Mouse (Mus musculus) CH12.LX (cell line): ENCODE data around the gene Zfp618. TPM values are rescaled to one million over a fixed set of nuclear protein-coding genes. Genes with fewer than 3 reads are reported as not detected.
A peak's percentile ranks its signal among the peaks of the same experiment; 100 is the strongest.

ENCODE experiments used
- DNase-seq: peaks from one replicate; pipeline ENCODE4 v3.0.0-alpha.2; 2013; ENCODE audit errors: extremely low read depth
- H3K27ac ChIP-seq: 2 replicates; pipeline ENCODE4 v1.5.1; 2012; ENCODE audit warnings: low read depth, mild to moderate bottlenecking, control low read depth, moderate library complexity; ENCODE audit not compliant: insufficient read depth
- H3K27me3 ChIP-seq: replicated peaks from 2 replicates; pipeline ENCODE3; 2012; ENCODE audit warnings: inconsistent platforms
- H3K36me3 ChIP-seq, 2 experiments: replicated peaks in 1 of 2; 2 replicates each; pipeline versions ENCODE3 to v1.6.1; 2012; ENCODE audit warnings: inconsistent platforms in 1 of 2, low read length in 1 of 2, mild to moderate bottlenecking in 1 of 2, mixed read lengths in 1 of 2, moderate library complexity in 1 of 2; ENCODE audit not compliant: control insufficient read depth in 1 of 2, insufficient read depth in 1 of 2
- H3K4me1 ChIP-seq, 2 experiments: 2 replicates each; pipeline ENCODE4 v1.6.1; 2012; ENCODE audit warnings: inconsistent platforms in 1 of 2, moderate library complexity in 1 of 2; ENCODE audit not compliant: insufficient read depth in 2 of 2, control insufficient read depth in 1 of 2
- H3K4me2 ChIP-seq: 2 replicates; pipeline ENCODE4 v1.6.1; 2012; ENCODE audit warnings: low read depth, mild to moderate bottlenecking, control low read depth; ENCODE audit not compliant: poor library complexity, insufficient read depth, severe bottlenecking
- H3K4me3 ChIP-seq, 3 experiments: fragments of 150-350 bp in 1 of 3; sonication (generic) in 1 of 3; replicated peaks in 1 of 3; 2 replicates each; pipeline versions ENCODE3 to v1.5.1; 2011 to 2012; ENCODE audit warnings: low read depth in 2 of 3, low read length in 2 of 3, mild to moderate bottlenecking in 2 of 3, moderate library complexity in 2 of 3, control low read depth in 1 of 3, improper control_type of control experiment in 1 of 3, inconsistent platforms in 1 of 3, mixed read lengths in 1 of 3; ENCODE audit not compliant: poor library complexity in 1 of 3
- H3K79me2 ChIP-seq: replicated peaks from 2 replicates; pipeline ENCODE4 v1.6.1; 2012; ENCODE audit warnings: mild to moderate bottlenecking, moderate library complexity; ENCODE audit not compliant: control insufficient read depth, poor library complexity, insufficient read depth, severe bottlenecking; ENCODE audit errors: extremely low read depth
- H3K9ac ChIP-seq: 2 replicates; pipeline ENCODE4 v1.6.1; 2012; ENCODE audit warnings: low read depth, mild to moderate bottlenecking, control low read depth, moderate library complexity; ENCODE audit not compliant: insufficient read depth
- H3K9me3 ChIP-seq: replicated peaks from 2 replicates; pipeline ENCODE3; 2012; ENCODE audit warnings: low read length, inconsistent platforms, mixed read lengths
- CHD1 ChIP-seq: IDR thresholded peaks from 2 replicates; pipeline ENCODE4 v1.6.1; 2012; ENCODE audit warnings: low read depth, low read length, improper control_type of control experiment, inconsistent platforms
- CHD2 ChIP-seq: IDR thresholded peaks from 2 replicates; pipeline ENCODE4 v1.6.1; 2011; ENCODE audit warnings: low read length, improper control_type of control experiment
- IRF4 ChIP-seq: IDR thresholded peaks from 2 replicates; pipeline ENCODE4 v1.6.1; 2014; ENCODE audit warnings: low read depth, mild to moderate bottlenecking, inconsistent platforms, low read length, improper control_type of control experiment
- JUN ChIP-seq: IDR thresholded peaks from 2 replicates; pipeline ENCODE4 v1.6.1; 2011; ENCODE audit warnings: low read depth, mild to moderate bottlenecking, low read length, improper control_type of control experiment, moderate library complexity; ENCODE audit not compliant: insufficient read depth
- JUND ChIP-seq: conservative IDR thresholded peaks from 2 replicates; pipeline ENCODE4 v1.6.1; 2011; ENCODE audit warnings: low read depth, low read length, improper control_type of control experiment
- MAFK ChIP-seq: IDR thresholded peaks from 2 replicates; pipeline ENCODE4 v1.6.1; 2011; ENCODE audit warnings: low read length, improper control_type of control experiment; ENCODE audit not compliant: insufficient replicate concordance
- MAZ ChIP-seq: IDR thresholded peaks from 2 replicates; pipeline ENCODE4 v1.6.1; 2012; ENCODE audit warnings: low read depth, mild to moderate bottlenecking, inconsistent platforms, low read length, improper control_type of control experiment, moderate library complexity
- MXI1 ChIP-seq: IDR thresholded peaks from 2 replicates; pipeline ENCODE4 v1.6.1; 2011; ENCODE audit warnings: mild to moderate bottlenecking, low read depth, low read length, improper control_type of control experiment
- MYC ChIP-seq: IDR thresholded peaks from 2 replicates; pipeline ENCODE4 v1.6.1; 2011; ENCODE audit warnings: low read depth, mild to moderate bottlenecking, improper control_type of control experiment, low read length
- NELFE ChIP-seq: IDR thresholded peaks from 2 replicates; pipeline ENCODE4 v1.6.1; 2011; ENCODE audit warnings: low read depth, low read length, improper control_type of control experiment
- NRF1 ChIP-seq: IDR thresholded peaks from 2 replicates; pipeline ENCODE4 v1.6.1; 2014; ENCODE audit warnings: low read depth, mild to moderate bottlenecking, inconsistent platforms, low read length, improper control_type of control experiment, moderate library complexity
- POLR2AphosphoS2 ChIP-seq: IDR thresholded peaks from 2 replicates; pipeline ENCODE4 v1.6.1; 2011; ENCODE audit warnings: low read depth, low read length, improper control_type of control experiment
- RCOR1 ChIP-seq: conservative IDR thresholded peaks from 2 replicates; pipeline ENCODE4 v1.6.1; 2012; ENCODE audit warnings: low read depth, mild to moderate bottlenecking, inconsistent platforms, low read length, improper control_type of control experiment
- TBP ChIP-seq: conservative IDR thresholded peaks from 2 replicates; pipeline ENCODE4 v1.6.1; 2011; ENCODE audit warnings: low read depth, low read length, improper control_type of control experiment
- TCF12 ChIP-seq: IDR thresholded peaks from 2 replicates; pipeline ENCODE4 v1.6.1; 2014; ENCODE audit warnings: low read depth, mild to moderate bottlenecking, inconsistent platforms, low read length, improper control_type of control experiment
- UBTF ChIP-seq: IDR thresholded peaks from 2 replicates; pipeline ENCODE4 v1.6.1; 2012; ENCODE audit warnings: low read depth, mild to moderate bottlenecking, inconsistent platforms, low read length, improper control_type of control experiment, moderate library complexity
- ZKSCAN1 ChIP-seq: IDR thresholded peaks from 2 replicates; pipeline ENCODE4 v1.6.1; 2012; ENCODE audit warnings: low read depth, inconsistent platforms, low read length, improper control_type of control experiment, borderline replicate concordance
- dilution Hi-C: fragments of 300-500 bp; cut with MboI; formaldehyde crosslinking; loops from 2 replicates; pipeline ENCODE4 v1.14.3; 2020; ENCODE audit warnings: low sequenced_read_pairs; ENCODE audit not compliant: extremely low pct_unique_long_range_greater_than_20kb, extremely low pct_ligation_motif_present
- in situ Hi-C: fragments of 300-500 bp; cut with MboI; formaldehyde crosslinking; loops from 3 replicates; pipeline ENCODE4 v1.14.3; 2019; ENCODE audit warnings: low sequenced_read_pairs, low pct_ligation_motif_present, low pct_unique_long_range_greater_than_20kb, mixed read lengths
- polyA plus RNA-seq: library from polyadenylated mRNA; unstranded; fragments of >175 nt; gene quantifications from 2 replicates; pipeline ENCODE4 v1.2.1, GENCODE M21; 2012; ENCODE audit warnings: low read depth; ENCODE audit not compliant: insufficient read length
- total RNA-seq, 2 experiments: library from RNA; depleted of rRNA; stranded (reverse); fragments of 300-350 nt in 1 of 2; fragments of >200 nt in 1 of 2; gene quantifications; 2 replicates each; pipeline ENCODE4 v1.2.3; 2012 to 2014

Gene Zfp618
- total and polyA plus RNA-seq, 3 experiments = not detected

GRCm38 (mm10) chr4:63048606-63049005 lies 83.2 kb downstream of the Zfp618 start:
- DNase-seq = peak; percentile 4
- H3K4me1 ChIP-seq = no peaks in the 10 kb centered on the region
- dilution Hi-C loops = no loop called here

GRCm38 (mm10) chr4:63049596-63050318 lies 84.4 kb downstream of the Zfp618 start:
- no peaks in the 10 kb centered on the region for H3K79me2 ChIP-seq
- H3K4me2 ChIP-seq = no peak overlapping the region
- no peak for DNase-seq
- H3K9ac ChIP-seq = no peak overlapping the region
- no peak overlapping the region for H3K4me3 ChIP-seq
- TF ChIP-seq MAFK = no peak
- no peak for TF ChIP-seq UBTF
- TF ChIP-seq NELFE = no peak
- no peak for TF ChIP-seq MYC
- no peak for TF ChIP-seq MXI1
- TF ChIP-seq IRF4 = no peak
- no peak for TF ChIP-seq CHD1
- TF ChIP-seq RCOR1 = no peak
- TF ChIP-seq TCF12 = no peak
- TF ChIP-seq NRF1 = no peak
- no peak for TF ChIP-seq POLR2AphosphoS2
- TF ChIP-seq ZKSCAN1 = no peak
- TF ChIP-seq, all 38 proteins: peak for 0
- in situ Hi-C loops = no loop called here
- H3K27ac ChIP-seq = no peak overlapping the region
- H3K4me1 ChIP-seq = no peaks in the 10 kb centered on the region
- H3K9me3 ChIP-seq = peaks cover 2% of the 10 kb centered on the region
- dilution Hi-C loops = no loop called here
- H3K36me3 ChIP-seq = no peaks in the 10 kb centered on the region
- H3K27me3 ChIP-seq = peaks cover 43% of the 10 kb centered on the region

More at GRCm38 (mm10) chr4:63048606-63049005, 83.2 kb downstream of the Zfp618 start:
- H3K4me3 ChIP-seq = no peak overlapping the region
- peaks cover 2% of the 10 kb centered on the region for H3K9me3 ChIP-seq
- H3K27me3 ChIP-seq = peaks cover 32% of the 10 kb centered on the region
- no peak overlapping the region for H3K9ac ChIP-seq
- TF ChIP-seq JUND (peak; percentile 48; the same call in 1 of the 2 replicates), TBP (no peak), JUN (peak; percentile 41), MAZ (no peak), CHD2 (no peak)
- TF ChIP-seq, all 38 proteins: peak for 2
- Histone ChIP-seq H3K4me2 (no peak overlapping the region), H3K27ac (no peak overlapping the region), H3K36me3 (no peaks in the 10 kb centered on the region), H3K79me2 (no peaks in the 10 kb centered on the region)
- in situ Hi-C loops = no loop called here
